Mouse (Mus musculus) liver, embryonic 14.5 days (tissue): ENCODE data around the gene Dglucy. TPM values are rescaled to one million over a fixed set of nuclear protein-coding genes. Genes with fewer than 3 reads are reported as not detected.

Experiments used
- ATAC-seq: fragments of 200-750 bp; cut with Nextera tagmentation; 2 replicates; pipeline ENCODE4 v1.8.0; 2017; ENCODE audit warnings: moderate number of reproducible peaks, mild to moderate bottlenecking, moderate library complexity; ENCODE audit not compliant: insufficient read depth
- DNase-seq, 3 experiments: peaks; one replicate each; pipeline ENCODE4 v3.0.0-alpha.2; 2012 to 2013; ENCODE audit warnings: low read depth in 3 of 3, low spot score in 3 of 3
- H3K27ac ChIP-seq: fragments of 300-500 bp; sonication (generic); 2 replicates; pipeline ENCODE4 v1.5.1; 2014; ENCODE audit warnings: moderate library complexity, mild to moderate bottlenecking, control low read depth, inconsistent platforms
- H3K27me3 ChIP-seq: fragments of 300-500 bp; sonication (generic); 2 replicates; pipeline ENCODE4 v1.6.1; 2014; ENCODE audit warnings: mild to moderate bottlenecking, low read length, moderate library complexity; ENCODE audit not compliant: control insufficient read depth, insufficient read depth
- H3K36me3 ChIP-seq: fragments of 300-500 bp; sonication (generic); replicated peaks from 2 replicates; pipeline ENCODE4 v1.6.1; 2014; ENCODE audit warnings: low read depth; ENCODE audit not compliant: control insufficient read depth, insufficient read depth
- H3K4me1 ChIP-seq, 2 experiments: fragments of 200-500 bp in 1 of 2; fragments of 300-500 bp in 1 of 2; sonication (generic) in 1 of 2; replicated peaks; 2 replicates each; pipeline ENCODE4 v1.6.1; 2012 to 2014; ENCODE audit warnings: antibody characterized with exemption in 1 of 2, inconsistent platforms in 1 of 2, low read length in 1 of 2; ENCODE audit not compliant: control insufficient read depth in 2 of 2, insufficient read depth in 2 of 2
- H3K4me2 ChIP-seq: fragments of 300-500 bp; sonication (generic); 2 replicates; pipeline ENCODE4 v1.6.1; 2014; ENCODE audit warnings: low read depth, mild to moderate bottlenecking, control low read depth, moderate library complexity
- H3K4me3 ChIP-seq, 2 experiments: fragments of 200-500 bp in 1 of 2; fragments of 300-500 bp in 1 of 2; sonication (generic) in 1 of 2; 2 replicates each; pipeline ENCODE4 v1.5.1; 2012 to 2014; ENCODE audit warnings: low read depth in 2 of 2, low read length in 2 of 2, mild to moderate bottlenecking in 2 of 2, control low read depth in 1 of 2, inconsistent platforms in 1 of 2, moderate library complexity in 1 of 2; ENCODE audit not compliant: insufficient read depth in 1 of 2
- H3K9ac ChIP-seq: fragments of 300-500 bp; sonication (generic); replicated peaks from 2 replicates; pipeline ENCODE4 v1.6.1; 2014; ENCODE audit warnings: mild to moderate bottlenecking, control low read depth, moderate library complexity
- H3K9me3 ChIP-seq: fragments of 300-500 bp; sonication (generic); 2 replicates; pipeline ENCODE4 v1.6.1; 2016; ENCODE audit warnings: low read length, mixed read lengths; ENCODE audit not compliant: control insufficient read depth
- CTCF ChIP-seq: IDR thresholded peaks from 2 replicates; pipeline ENCODE4 v1.5.1; 2016; ENCODE audit warnings: antibody characterized with exemption, low read depth, control low read depth
- EP300 ChIP-seq: IDR thresholded peaks from 2 replicates; pipeline ENCODE4 v1.6.1; 2016; ENCODE audit warnings: antibody characterized with exemption, low read depth
- WGBS: fragments of 180-500 bp; shearing (Covaris S2); extraction: QIAGEN DNeasy Blood & Tissue Kit; methylation state at CpG from one replicate; pipeline ENCODE4 v1.1.7; 2014; ENCODE audit not compliant: insufficient replicate concordance; 5-methylcytosine and 5-hydroxymethylcytosine counted together
- polyA plus RNA-seq, 2 experiments: library from polyadenylated mRNA; depleted of rRNA in 1 of 2; stranded (reverse) in 1 of 2; unstranded in 1 of 2; fragments of >200 nt; fragmentation: Nextera tagmentation in 1 of 2; extraction: Ambion mirVana in 1 of 2; gene quantifications; 2 replicates each; pipeline versions ENCODE4 v1.2.1 to v1.2.3; 2012 to 2014

Dglucy gene
- polyA plus RNA-seq, 2 experiments, result 0.63 to 1.2 TPM

DNA sequence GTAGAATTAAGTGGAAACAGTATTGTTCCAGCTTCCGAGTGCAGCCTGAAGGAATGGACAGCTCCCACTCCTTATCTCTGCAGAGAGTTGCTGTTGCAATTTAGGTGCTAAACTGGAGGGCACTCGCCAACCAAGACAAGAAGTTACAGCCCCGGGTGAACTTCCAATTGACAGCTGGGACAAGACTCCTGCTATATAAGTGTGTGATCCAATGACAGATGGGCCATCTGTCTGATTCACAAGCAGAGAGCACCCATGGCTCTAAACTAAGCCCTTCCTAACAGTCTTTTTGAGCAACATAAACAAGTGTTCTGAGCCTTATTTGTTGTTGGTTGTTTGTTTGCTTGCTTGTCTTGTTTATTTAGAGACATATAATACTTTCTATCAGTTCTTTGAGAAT, 117.8 kb downstream of the Dglucy start:
- no peaks in the 10 kb centered on the region for H3K36me3 ChIP-seq
- H3K9me3 ChIP-seq, result no peaks in the 10 kb centered on the region
- ATAC-seq (no peak), DNase-seq (no peak)
- no peak overlapping the region for H3K4me2 ChIP-seq
- no peak overlapping the region for H3K4me3 ChIP-seq
- no peak overlapping the region for H3K9ac ChIP-seq
- TF ChIP-seq EP300 (no peak), CTCF (no peak)
- peaks cover 28% of the 10 kb centered on the region for H3K27me3 ChIP-seq
- H3K4me1 ChIP-seq, result no peaks in the 10 kb centered on the region
- no peak overlapping the region for H3K27ac ChIP-seq
- 18% methylated on average over 3 of the region's 3 CpGs for WGBS

DNA sequence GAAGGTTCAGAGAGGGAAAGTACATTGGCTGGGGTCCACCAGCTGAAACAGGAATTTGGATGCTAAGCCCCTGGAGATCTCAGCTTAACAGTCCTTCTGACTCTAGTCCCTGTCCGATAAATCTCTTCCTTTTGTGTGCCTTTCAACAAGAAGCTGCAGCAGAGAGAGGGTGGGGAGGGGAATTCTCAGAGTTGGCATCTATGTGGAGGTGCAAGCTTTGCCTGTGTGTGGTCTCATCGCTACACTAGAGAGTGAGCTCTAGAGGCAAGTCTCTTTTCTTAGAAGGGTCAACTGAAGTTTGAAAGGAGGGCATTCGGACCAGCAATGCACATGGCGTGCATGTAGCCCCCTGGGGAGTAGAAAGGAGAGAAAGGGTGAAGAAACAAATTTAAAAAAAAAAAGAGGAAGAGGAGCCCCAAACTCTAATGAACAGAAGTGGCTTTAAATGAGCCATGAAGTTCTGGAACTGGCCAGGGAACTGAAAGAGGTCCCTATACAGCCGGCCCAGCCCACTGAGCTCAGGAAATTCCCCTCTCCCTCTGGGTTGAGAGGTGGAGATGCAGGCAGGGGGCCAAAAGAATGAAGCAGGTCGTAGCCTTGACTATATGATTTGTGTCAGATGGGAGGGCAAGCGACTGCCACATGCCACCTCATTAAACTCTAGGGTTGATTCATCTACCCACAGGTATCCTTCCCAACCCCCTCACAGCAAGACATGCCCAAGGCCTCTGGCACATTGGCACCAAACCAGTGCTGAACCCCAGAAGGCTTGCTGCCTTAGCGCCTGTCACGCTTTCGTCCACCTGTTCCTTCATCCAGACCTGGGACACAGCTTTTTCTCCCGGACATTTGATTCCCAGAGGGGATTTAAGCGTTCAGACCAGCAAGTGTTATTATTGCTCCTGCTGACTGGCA, 119.1 kb downstream of the Dglucy start:
- no peak for DNase-seq
- no peak overlapping the region for H3K4me2 ChIP-seq
- H3K4me3 ChIP-seq, result no peak overlapping the region

DNA sequence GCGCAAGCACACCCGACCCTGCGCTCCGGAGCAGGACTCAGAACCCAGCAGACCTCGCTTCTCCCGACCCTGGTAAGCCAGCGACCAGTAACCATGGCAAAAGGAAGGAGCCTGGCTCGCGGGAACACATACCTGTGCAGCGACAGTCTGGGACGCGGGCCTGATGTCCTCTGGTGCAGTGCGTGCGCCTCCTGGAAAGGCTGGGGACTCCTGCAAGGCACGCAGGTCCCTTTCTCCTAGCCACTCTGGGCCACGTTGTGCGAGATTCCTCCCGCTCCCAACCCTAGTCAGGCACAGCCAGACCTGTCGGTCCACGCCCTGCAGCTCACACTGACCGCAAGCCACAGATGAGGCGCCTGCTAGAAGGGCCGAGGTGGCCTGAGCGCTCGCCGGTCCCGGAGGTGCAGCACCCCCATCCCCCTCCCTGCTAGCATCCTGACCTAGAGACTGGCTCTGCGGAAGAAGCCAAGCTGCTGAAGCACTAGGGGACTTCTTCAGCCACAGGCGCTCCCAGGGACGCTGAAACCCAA, 120.3 kb downstream of the Dglucy start:
- Histone ChIP-seq H3K4me3 (no peak overlapping the region), H3K27ac (no peak overlapping the region), H3K9me3 (no peaks in the 10 kb centered on the region), H3K36me3 (no peaks in the 10 kb centered on the region), H3K4me1 (no peaks in the 10 kb centered on the region), H3K9ac (no peak overlapping the region), H3K27me3 (peaks cover 28% of the 10 kb centered on the region), H3K4me2 (no peak overlapping the region)
- DNase-seq, result no peak
- no peak for ATAC-seq
- WGBS, result under 1% methylated on average over 30 of the region's 30 CpGs
- TF ChIP-seq CTCF (no peak), EP300 (no peak)

More for the DNA sequence above, 119.1 kb downstream of the Dglucy start:
- TF ChIP-seq EP300 (no peak), CTCF (no peak)
- Histone ChIP-seq H3K27ac (no peak overlapping the region), H3K36me3 (no peaks in the 10 kb centered on the region), H3K4me1 (no peaks in the 10 kb centered on the region), H3K27me3 (peaks cover 28% of the 10 kb centered on the region), H3K9ac (no peak overlapping the region), H3K9me3 (no peaks in the 10 kb centered on the region)
- no peak for ATAC-seq
- WGBS, result 32% methylated on average over 12 of the region's 12 CpGs

DNA sequence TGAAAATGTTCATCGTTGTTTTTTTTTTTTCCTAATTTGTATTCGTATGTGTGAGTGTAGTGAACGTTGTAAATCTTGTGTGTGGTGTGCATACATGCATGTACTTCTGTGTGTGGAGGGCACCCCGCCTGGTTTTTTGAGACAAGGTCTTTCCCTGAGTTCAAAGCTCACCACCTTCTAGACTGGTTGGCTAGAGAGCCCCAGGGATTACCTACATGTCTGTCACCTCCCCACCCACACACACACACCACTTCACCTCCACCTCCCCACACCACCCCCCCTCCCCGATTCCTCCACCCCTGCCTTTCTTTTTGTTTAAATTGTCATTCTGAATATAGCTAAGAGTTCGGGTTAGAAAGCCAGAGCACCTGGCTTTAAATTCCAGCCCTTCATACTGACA, 122.0 kb downstream of the Dglucy start:
- H3K36me3 ChIP-seq, result no peaks in the 10 kb centered on the region
- no peak overlapping the region for H3K27ac ChIP-seq
- no peak for TF ChIP-seq CTCF
- no peak for TF ChIP-seq EP300
- WGBS, result 46% methylated on average over 6 of the region's 6 CpGs
- no peak overlapping the region for H3K4me2 ChIP-seq
- no peak overlapping the region for H3K4me3 ChIP-seq
- H3K4me1 ChIP-seq, result no peaks in the 10 kb centered on the region
- no peaks in the 10 kb centered on the region for H3K9me3 ChIP-seq
- peaks cover 28% of the 10 kb centered on the region for H3K27me3 ChIP-seq
- no peak for ATAC-seq
- no peak for DNase-seq
- no peak overlapping the region for H3K9ac ChIP-seq

DNA sequence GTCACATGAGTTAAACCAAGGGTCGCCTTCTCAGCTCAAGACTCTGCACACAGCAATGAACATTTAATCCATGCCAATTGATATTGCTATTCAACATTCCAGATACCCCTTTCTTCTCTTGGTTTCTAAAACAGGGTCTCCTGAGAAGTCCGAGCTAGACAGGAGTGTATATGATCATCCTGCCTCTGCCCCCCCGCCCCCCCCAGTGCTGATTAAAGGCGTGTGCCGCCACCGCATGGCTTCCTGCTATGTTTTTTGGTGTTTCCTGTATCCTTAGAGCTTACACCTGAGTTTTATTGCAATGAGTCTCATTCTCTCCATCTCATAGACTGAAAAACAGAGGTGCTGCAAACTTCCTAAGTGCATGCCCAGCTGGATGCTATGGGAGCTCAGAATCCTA, 122.5 kb downstream of the Dglucy start:
- no peak for TF ChIP-seq CTCF
- H3K27me3 ChIP-seq, result peaks cover 28% of the 10 kb centered on the region
- H3K27ac ChIP-seq, result no peak overlapping the region
- H3K9me3 ChIP-seq, result no peaks in the 10 kb centered on the region
- H3K9ac ChIP-seq, result no peak overlapping the region
- DNase-seq, result no peak
- WGBS, result 53% methylated on average over 6 of the region's 6 CpGs
- no peaks in the 10 kb centered on the region for H3K4me1 ChIP-seq
- H3K4me2 ChIP-seq, result no peak overlapping the region
- no peaks in the 10 kb centered on the region for H3K36me3 ChIP-seq
- no peak overlapping the region for H3K4me3 ChIP-seq
- ATAC-seq, result no peak
